Mouse (Mus musculus): ENCODE data around the gene Tmem216.

Tmem216 gene

GRCm38 (mm10) chr19:10486264-10486738 lies 69.7 kb downstream of the Tmem216 start:
- DNase-seq (ENCODE audit: low spot score in 2 of 2), result peak in 1 of 2 experiments; percentile 56
